21 mouse cellular contexts compared by ENCODE assay signal in genomic region chr10:21385111-21385663, GRCm38 (mm10). TPM values are rescaled to one million over a fixed set of nuclear protein-coding genes. Genes with fewer than 3 reads are reported as not detected.
"Had no signal": no experiment of that assay in that cellular context is flagged by ENCODE, and none has a peak within 500 bp of the region (broad histone marks: within the 10 kb centered on the region; RNA-seq: fewer than 3 reads in every experiment).

No protein-coding gene starts in this region.

- H3K9ac ChIP-seq: liver, embryonic 12.5 days; lung, embryonic 14.5 days; midbrain, embryonic 13.5 days had no signal

- H3K9me3 ChIP-seq: liver, embryonic 12.5 days; megakaryocyte, embryonic 14.5 days; midbrain, embryonic 10.5 days; midbrain, embryonic 13.5 days had no signal

- DNase-seq: kidney, adult 2 months; kidney, postnatal 10 days; kidney, postnatal 36 days; layer of hippocampus, postnatal 36 days; lung, embryonic 14.5 days; thymus, adult 18-20 months; thymus, postnatal 36 days had no signal

- ATAC-seq: liver, embryonic 12.5 days; lung, postnatal 0 days; midbrain, embryonic 13.5 days; midbrain, embryonic 16.5 days had no signal

- H3K4me3 ChIP-seq: left cerebral cortex, adult 2 months; liver, embryonic 12.5 days; megakaryocyte, embryonic 14.5 days; midbrain, embryonic 10.5 days; midbrain, embryonic 13.5 days; myocyte had no signal

- H3K36me3 ChIP-seq: liver, embryonic 12.5 days; midbrain, embryonic 10.5 days; midbrain, embryonic 13.5 days had no signal

- H3K27ac ChIP-seq: left cerebral cortex, adult 2 months; liver, embryonic 12.5 days; macrophage; midbrain, embryonic 10.5 days; midbrain, embryonic 13.5 days had no signal

- H3K4me2 ChIP-seq: liver, embryonic 12.5 days; lung, embryonic 14.5 days; midbrain, embryonic 13.5 days had no signal

- H3K4me1 ChIP-seq: midbrain, embryonic 13.5 days had no signal

- H3K27me3 ChIP-seq: midbrain, embryonic 13.5 days had no signal

RNA-seq across cellular contexts. Expression of gene Aldh8a1, which starts 8.1 kb away (rescaled TPM):
- total RNA-seq: left cerebral cortex, postnatal 10 days; monocyte, adult 5-6 weeks had no signal
- polyA plus RNA-seq: limb, embryonic 11.5 days; lung, embryonic 14.5 days; macrophage; midbrain, embryonic 16.5 days; myocyte; neural tube, embryonic 11.5 days; small intestine, adult 2 months had no signal
